Mouse (Mus musculus) left cerebral cortex, adult 9 months (tissue): ENCODE measurements around the gene Gripap1.
"Not testable (repeated sequence)": the region's sequence is repeated elsewhere in the genome, so short reads cannot be mapped to it uniquely, and the experiment has no call there.

Experiments used
- DNase-seq, 2 experiments: peaks; one replicate each; pipeline ENCODE4 v3.0.0; 2022; ENCODE audit warnings: low spot score in 2 of 2

Gripap1 gene

DNA sequence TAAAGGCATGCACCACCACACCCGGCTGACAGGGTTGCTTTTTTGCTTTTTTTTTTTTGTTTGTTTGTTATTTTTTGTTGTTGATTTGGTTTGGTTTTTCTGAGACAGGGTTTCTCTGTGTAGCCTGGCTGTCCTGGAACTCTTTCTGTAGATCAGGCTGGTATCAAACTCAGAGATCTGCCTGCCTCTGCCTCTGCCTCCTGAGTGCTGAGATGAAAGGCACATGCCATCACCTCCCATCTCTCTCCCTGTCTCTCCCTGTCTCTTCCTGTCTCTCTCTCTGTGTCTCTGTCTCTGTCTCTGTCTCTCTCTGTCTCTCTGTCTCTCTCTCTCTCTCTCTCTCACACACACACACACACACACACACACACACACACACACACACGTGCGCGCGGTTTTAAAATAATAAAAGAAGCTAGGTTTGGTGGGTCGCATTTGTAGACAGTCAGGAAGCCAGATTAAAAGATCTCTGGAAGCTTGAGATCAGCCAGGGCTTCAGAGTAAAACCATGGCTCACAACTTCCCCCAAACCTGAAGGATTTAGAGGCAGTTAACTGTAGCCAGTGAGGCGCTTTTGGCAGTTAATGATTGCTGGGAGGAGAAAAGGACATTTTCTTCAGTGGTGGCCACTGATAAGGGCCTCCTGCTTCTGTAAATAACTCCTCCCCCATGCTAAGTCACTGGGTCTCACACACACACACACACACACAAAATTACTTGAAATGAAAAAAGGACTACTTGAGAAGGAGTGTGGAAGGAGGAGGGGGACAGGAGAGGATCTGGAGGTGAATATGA is 10.9 kb upstream of the Gripap1 start:
- no peak for DNase-seq

DNA sequence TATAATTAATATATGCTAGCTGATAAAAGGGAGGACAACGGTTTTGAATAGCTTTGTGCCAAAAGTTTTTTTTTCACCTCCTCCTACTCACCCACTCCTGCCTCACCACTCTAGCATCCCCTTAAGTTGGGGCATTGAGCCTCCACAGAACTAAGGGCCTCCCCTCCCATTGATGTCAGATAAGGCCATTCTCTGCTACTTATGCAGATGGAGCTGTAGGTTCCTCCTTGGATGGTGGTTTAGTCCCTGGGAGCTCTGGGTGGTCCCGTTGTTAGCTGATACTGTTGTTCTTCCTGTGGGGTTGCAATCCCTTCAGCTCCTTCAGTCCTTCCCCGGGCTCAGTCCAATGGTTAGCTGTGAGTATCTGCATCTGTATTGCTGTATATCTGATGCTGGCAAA is 10.3 kb upstream of the Gripap1 start:
- no peak for DNase-seq

DNA sequence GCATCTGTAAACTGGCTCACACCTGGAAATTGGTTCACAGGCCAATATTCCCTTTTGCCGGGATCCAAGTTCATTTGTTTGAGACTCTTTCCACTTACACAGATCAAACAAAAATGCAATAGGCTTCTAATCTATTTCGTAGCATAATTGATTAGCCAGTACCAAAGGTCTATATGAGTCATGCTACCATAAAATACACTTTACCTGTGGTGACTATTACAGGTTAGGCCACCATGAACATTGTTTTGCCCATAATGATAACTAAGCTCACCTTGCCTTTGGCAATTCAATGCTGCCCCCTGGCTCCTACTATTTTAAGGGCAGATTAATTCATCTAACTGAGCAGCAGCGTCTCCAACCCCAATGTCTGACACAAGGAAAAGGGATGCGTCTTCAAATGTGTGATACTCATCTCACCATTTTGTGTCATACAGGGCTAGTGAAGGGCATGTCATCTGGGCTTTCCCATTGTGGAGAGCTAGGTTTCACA is 6.9 kb upstream of the Gripap1 start:
- no peak for DNase-seq

DNA sequence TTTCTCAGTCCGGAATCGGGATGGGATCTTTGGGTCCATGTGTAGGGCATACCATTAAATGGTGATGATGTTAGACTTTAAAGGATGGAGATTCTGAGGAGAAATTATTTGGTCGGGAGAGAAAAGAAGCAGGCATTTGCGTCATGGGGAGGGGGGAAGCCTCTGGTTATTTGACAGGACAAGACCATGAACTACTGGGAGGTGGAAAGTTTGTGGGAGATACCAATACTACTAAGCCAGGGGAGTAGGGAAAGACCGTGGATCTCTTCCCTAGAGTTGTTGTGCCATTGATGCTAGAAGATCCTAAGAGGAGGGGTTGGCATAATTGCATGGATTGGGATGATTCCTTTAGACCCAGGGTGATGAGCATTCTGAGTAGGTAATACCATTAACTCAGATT is 744 bp downstream of the Gripap1 start:
- DNase-seq: no peak

DNA sequence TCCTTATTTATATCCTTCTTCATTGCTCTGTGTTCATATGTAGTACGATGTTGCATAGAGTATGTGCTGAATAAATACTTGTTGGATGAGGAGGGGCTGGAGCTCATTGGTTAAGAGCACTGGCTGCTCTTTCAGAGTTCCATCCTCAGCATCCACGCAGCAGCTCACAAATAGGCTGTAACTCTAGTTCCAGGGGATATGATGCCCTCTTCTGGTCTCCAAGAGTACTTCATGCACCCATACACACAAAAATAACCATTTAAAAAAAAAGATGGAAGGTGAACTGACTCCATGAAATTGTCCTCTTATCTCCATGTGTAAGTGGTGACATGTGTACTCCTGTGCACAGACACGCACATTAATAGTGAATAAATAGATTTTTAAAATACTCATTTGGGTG is 3.8 kb downstream of the Gripap1 start:
- no peak for DNase-seq

DNA sequence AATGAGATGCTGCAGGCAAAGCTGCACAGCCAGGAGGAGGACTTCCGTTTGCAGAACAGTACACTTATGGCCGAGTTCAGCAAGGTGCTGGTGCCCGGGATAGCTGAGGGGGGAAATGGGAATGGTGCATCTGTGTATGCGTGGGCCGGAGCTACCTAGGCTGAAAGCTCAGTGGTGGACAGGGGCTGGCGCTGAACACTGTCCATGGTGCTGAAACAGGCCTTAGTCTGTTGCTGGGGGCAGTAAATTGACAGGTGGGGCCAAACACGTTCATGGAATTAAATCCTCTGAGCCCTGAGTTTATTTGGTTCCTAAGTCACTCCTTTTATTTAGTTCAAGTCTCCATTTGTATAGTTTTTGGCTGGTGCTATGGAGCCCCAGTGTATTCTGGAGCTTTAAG is 5.5 kb downstream of the Gripap1 start:
- DNase-seq: no peak

DNA sequence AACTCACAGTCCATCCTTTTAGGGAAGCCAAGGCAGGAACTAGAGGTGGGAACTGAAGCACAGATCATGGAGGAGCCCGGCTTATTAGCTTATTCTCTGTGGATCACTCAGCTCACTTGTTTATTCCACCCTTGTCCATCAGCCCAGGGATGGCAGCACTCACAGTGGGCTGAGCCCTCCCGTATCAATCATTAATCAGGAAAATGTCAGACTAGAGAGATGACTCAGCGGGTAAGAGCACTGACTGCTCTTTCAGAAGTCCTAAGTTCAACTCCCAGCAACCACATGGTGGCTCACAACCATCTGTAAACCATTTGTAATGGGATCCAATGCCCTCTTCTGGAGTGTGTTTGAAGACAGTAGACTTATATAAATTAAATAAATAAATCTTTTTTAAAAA is 7.8 kb downstream of the Gripap1 start:
- DNase-seq: no peak

DNA sequence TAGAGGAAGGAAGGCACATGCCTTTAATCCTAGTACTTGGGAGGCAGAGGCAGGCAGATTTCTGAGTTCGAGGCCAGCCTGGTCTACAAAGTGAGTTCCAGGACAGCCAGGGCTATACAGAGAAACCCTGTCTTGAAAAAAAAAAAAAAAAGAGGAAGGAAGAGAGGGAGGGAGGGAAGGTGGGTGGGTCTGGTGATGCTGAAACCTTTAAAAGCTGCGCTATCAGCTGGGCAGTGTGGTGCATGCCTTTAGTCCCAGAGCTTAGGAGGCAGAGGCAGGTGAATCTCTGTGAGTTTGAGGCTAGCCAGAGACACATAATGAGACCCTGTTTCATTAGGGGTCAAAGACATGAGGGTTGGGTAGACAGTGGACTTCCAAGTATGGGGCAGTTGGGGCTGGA is 12.6 kb downstream of the Gripap1 start:
- DNase-seq: not testable (repeated sequence)

DNA sequence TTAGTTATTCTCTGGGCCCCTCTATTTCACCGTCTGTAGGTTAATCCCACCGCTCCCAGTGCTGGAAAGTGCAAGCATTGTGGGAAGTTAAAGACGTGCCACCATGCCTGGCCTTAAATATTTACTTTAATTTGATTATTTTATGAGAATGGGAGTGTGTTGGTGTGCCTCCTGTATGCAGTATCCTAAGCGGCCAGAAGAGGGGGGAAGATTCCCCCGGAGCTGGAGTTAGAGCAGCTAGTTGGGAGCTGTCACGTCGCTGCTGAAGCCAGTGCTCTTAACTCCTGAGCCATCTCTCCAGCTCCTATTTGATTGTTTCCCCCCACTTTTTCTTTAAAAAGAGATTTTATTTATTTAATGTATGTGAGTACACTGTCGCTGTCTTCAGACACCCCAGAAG is 25.5 kb downstream of the Gripap1 start:
- not testable (repeated sequence) for DNase-seq

DNA sequence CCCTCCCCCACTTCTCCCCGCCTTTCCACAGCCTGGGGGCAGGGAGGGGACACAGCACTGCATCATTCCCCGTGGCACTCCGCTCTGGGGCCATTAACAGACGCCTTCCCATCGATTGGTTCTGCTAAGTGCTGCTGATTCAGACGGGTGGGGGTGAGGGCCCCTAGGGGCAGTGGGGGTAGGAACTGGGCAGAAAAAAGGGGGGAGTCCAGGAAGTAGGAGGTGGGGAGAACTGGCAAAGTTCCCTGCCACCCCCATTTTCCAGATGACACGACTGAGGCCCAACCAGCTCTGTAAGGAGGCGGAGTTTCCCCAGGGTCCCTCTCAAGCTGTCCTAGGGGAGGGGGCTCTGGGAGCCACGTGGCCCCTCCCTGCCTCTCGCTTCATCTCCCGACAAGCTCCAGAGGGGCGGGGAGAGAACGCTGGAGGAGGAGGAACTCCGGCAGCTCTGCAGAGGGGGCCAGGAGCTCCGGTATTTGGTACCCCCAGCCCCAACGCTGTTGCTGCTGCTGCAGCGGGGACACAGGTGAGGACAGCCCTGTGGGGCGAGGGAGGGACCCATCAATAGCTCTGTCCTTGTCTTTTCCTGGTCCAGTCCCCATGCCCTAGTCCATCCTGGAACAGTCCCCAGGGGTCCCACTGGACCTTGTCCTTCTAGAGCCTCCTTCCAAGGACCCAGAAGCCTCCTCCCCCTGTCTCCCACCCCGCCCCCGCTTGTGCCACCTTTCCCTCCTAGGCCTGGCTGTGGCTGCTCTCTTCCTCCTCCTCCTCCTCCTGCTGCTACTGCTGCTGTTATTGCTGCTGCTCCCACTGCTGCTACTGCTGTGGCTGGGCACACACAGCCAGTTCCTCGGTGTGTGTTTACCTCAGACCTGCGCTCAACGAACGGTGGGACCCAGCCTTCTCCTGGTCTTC is 32.6 kb downstream of the Gripap1 start, which contains the start of gene Kcnd1:
Gene Kcnd1, plus strand, starts transcription at position 425 of the 915 bp plus-strand sequence.
- DNase-seq: peak; percentile 24 to 26

DNA sequence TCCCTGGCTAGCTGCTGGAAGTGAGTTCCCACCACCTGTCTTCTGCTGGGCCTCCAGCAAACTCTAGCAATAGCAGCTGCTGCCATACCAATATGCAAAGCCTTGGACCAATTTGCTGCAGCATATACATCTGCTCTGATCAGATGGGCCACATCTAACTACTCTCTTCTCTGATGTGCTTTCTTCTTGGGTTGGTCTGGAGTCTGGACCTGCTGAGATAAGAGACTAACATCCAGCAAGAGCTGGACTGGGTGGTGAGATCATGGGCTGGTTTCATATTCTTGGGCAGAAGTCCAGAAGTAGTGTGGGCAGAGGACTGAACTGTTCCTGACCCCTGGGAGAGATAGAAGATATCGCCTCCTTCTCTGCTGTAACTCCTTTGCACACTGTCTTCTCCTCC is 47.6 kb downstream of the Gripap1 start:
- DNase-seq: no peak

DNA sequence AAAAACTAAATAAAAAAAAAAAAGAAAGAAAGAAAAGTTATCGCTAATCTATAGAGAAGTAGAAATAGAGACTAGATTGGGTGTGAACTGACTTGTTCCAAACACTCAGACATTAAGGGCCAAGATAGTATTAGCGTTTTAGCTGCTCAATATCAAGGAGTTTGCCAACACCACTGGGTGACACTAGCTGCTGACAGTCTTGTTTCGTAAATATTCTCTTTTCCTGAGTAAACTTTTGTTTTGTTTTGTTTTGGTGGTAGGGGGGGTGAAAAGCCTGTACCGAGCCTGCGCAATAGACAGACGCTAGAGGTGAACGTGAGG is 51.2 kb downstream of the Gripap1 start:
- DNase-seq: no peak

DNA sequence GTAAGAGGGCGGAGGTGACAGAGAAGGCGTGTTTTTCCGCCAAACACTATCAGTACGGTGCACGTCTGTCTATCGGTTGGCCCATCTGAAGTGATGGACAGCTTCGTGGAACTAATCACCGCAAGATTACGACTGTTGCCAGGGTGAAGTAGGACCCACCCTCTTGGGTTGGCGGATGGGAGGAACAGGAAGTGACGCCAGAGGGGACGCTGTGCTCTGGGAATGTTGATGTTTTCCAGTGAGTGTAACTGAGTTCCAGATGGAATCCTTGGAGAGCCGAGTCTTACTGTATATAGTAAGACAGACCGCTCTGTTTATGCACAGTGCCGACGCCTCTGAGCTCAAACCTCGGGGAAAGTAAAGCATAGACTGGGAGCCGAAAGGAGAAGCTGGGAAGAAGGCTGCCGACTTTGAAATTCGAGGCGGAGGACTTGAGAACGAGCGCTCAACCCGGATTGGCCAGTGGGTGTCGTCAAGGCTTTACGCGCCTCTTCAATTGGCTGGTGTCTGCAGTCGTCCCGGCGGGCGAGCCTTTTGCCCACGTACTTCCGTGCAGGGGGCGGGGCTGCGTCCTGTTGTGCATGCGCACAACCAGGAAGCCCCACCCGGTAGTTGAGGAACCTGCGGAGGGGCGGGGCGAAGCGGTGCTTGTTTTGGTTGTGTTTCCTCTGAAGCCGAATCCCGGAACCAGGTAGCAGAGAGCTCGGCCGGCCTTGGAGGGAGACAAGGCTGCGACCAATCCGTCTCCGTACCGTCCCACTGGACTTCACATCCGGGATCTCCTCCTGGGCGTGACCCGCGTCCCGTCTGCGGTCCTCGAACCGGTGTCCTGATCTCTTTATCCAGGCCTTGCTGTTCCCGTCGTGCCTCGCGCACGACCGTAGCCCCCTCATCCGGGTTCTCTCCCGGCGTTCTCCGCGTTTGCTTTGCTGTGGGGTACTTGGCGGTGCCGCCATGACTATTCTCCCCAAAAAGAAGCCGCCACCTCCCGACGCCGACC is 51.9 kb downstream of the Gripap1 start, which contains the start of gene Otud5:
Gene Otud5, plus strand, starts transcription at position 202 of the 1,000 bp plus-strand sequence.
- DNase-seq: peak; percentile 92 to 94

DNA sequence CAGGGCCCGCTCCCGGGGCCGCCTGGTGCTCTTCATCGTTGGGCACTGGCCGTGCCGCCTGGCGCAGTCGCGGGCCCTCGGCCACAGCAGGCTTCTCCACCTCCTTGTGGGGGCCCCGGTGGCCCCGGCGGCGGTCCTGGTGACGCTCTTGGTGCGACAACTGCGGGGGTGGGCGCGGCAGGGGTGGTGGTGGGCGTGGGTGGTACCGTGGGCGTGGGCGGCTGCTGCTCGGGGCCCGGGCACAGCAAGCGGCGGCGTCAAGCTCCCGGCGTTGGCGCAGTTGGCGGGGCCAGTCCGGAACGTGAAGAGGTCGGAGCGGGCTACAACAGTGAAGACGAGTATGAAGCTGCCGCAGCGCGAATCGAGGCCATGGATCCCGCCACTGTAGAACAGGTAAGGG is 52.8 kb downstream of the Gripap1 start:
- DNase-seq: no peak

DNA sequence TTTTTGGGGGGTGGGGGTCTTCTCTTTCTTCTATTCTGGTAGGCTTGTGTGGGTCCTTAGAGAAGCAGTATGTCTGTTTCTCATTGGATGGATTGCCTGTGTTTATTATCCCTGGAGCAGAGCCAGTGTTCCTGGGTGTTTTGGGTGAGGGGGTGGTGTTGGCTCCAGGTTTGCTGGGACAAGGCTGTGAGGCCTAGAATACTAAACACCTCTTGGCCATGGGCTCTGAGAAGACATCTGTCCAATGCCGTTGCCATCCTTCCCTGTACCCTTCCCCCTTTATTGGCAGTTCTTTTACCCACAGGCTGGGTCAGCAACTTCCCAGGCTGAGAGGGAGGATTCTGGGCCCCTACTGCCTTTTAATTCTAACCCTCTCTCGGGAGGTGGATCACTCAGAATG is 58.3 kb downstream of the Gripap1 start:
- peak in 1 of 2 experiments; percentile 9 for DNase-seq

DNA sequence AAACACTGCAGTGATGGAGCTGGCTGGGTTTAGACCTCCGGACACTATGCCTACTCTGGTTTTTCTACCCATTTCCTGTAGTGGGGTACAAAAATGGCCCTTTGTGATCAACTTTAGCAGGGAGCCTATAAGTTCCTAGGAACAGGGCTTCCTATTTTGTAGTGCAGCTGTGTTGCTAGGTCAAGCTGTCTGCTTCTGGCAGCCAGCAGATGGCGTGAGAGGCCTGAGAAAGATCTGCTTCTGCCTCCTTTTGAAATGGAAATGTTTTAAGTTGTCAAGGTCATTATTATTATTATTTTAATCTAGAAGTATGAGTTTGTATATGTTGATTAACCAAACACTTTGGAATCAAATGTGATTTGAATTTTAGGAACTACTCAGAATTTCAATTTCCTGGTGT is 65.0 kb downstream of the Gripap1 start:
- DNase-seq: peak in 1 of 2 experiments; percentile 41

DNA sequence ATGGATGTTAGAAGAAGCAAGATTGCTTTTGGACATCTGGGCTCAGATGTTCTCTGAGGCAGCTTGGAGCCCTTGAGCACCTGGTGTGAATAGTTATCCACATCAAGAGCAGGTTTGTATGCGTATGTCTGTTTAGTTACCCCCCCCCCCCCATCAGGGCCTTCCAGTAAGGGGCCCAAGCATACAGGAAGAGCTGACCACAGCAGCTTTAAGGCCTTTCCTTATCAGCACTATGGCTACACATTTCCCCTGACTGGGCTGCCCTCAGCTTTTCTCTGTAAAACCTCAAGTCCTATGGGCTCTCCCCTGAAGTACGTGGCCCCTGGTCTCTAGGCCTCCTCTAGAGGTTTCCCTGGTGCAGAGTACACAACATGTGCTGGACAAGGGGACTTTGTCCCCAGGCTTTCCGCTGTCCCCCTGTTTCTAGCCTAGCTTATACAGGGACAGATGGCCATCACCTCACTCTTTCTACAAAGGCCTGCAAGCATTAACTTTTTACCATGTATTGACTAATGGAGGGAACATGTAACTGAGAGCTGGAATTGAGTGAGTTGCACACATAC is 69.7 kb downstream of the Gripap1 start:
- no peak for DNase-seq

DNA sequence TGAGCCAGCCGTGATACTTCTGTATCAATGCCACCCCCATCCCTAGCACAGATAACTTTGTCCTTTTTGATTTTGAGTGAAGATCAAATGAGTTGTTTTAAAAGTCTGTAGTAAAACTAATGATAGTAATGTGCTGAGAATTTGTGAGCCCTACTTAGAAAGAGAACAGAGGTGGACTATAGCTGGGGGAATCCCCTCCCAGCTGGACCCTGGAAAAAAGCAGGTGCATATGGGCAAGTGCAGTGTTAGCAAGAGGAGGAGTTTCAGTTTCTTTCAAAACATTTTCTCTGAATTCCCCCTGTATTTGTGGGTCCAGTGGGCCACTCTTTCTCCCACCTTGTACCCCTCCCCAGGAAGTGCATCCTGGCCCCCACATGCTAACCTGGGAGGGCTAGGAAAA is 73.6 kb downstream of the Gripap1 start:
- DNase-seq: no peak

DNA sequence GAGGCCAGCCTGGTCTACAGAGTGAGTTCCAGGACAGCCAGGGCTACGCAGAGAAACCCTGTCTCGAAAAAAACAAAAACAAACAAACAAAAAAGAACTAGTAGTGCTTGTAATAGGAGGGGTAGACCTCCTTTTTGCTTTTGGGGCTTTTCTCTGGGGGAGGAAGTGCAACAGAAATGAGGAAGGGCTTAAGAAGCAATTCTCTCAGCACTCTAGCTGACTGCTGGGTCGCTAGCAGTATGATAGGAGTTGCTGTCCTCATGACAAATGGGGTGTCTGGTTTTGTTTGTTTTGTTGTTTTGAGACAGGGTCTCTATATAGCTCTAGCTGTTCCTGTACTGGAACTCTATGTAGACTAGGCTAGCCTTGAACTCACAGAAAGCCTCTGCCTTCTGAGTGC is 75.0 kb downstream of the Gripap1 start:
- no peak for DNase-seq

DNA sequence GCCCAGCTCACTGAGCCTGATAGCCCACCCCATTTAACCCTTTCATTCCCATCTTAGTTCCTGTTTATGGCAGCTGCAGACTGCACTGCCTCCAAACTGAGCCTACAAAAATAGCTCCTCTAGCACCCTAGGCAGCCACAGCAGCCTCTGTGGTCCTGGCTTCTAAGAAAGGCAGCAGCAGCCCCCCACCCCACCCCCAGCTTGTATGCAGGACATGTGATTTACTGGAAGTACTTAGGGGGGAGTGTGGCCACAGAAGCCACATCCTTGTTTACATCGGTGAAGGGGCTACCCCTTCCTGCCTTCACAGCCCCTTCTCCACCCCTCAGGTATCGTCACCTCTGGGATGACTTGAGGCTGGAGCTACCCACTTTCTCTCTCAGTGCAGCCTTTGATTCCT is 75.8 kb downstream of the Gripap1 start:
- DNase-seq: no peak

DNA sequence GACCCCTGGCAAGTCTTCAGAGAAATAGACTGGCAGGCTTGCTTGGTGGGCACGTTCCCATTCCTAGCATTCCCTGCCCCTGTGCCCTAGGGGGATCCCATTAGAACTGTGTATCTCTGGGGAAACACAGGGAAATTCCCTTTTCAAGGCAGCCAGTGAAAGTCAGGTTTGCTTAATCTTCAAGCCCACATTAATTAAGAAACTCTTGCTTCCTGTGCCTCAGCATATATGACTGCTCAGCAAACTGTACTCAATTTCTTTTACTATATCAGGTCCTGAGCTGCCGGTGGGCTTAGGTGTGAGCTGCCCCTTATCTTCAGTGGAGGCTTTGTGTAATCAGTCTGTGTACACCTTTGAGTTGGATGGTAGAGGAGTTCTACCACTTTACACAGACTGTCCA is 76.2 kb downstream of the Gripap1 start:
- no peak for DNase-seq
